Mouse (Mus musculus): Measurements from ENCODE around the gene Adi1.

Adi1 gene

GRCm38 (mm10) chr12:28694776-28695175, 19.7 kb downstream of the Adi1 start:
- DNase-seq (ENCODE audit: low spot score): no peak

GRCm38 (mm10) chr12:28697821-28698595, 23.0 kb downstream of the Adi1 start:
- no peak for DNase-seq (ENCODE audit: low spot score)

- no peak for DNase-seq (ENCODE audit: low spot score)
These were observed 24.1 kb downstream of the Adi1 start for GRCm38 (mm10) chr12:28699086-28699485.

GRCm38 (mm10) chr12:28699656-28700055, 24.6 kb downstream of the Adi1 start:
- DNase-seq (ENCODE audit: low spot score): peak; percentile 83

GRCm38 (mm10) chr12:28700101-28700511, 25.1 kb downstream of the Adi1 start:
- DNase-seq (ENCODE audit: low spot score): no peak

GRCm38 (mm10) chr12:28700561-28701025, 25.6 kb downstream of the Adi1 start:
- DNase-seq (ENCODE audit: low spot score): no peak

GRCm38 (mm10) chr12:28701302-28701701, 26.3 kb downstream of the Adi1 start:
- DNase-seq (ENCODE audit: low spot score): peak; percentile 68

GRCm38 (mm10) chr12:28704381-28704780, 29.4 kb downstream of the Adi1 start:
- DNase-seq (ENCODE audit: low spot score): no peak

- no peak for DNase-seq (ENCODE audit: low spot score)
These were observed 30.2 kb downstream of the Adi1 start for GRCm38 (mm10) chr12:28705204-28705603.

GRCm38 (mm10) chr12:28708154-28708553, 33.1 kb downstream of the Adi1 start:
- DNase-seq (ENCODE audit: low spot score): no peak

- peak; percentile 81 for DNase-seq (ENCODE audit: low spot score)
These were observed 35.6 kb downstream of the Adi1 start for GRCm38 (mm10) chr12:28710566-28711185.

- no peak for DNase-seq (ENCODE audit: low spot score)
These were observed 40.0 kb downstream of the Adi1 start for GRCm38 (mm10) chr12:28714822-28715632.

GRCm38 (mm10) chr12:28717066-28717465, 42.0 kb downstream of the Adi1 start:
- DNase-seq (ENCODE audit: low spot score): no peak

- no peak for DNase-seq (ENCODE audit: low spot score)
These were observed 43.1 kb downstream of the Adi1 start for GRCm38 (mm10) chr12:28718106-28718505.

GRCm38 (mm10) chr12:28724366-28724765, 49.3 kb downstream of the Adi1 start:
- no peak for DNase-seq (ENCODE audit: low spot score)

- no peak for DNase-seq (ENCODE audit: low spot score)
These were observed 51.2 kb downstream of the Adi1 start for GRCm38 (mm10) chr12:28726204-28726603.

- DNase-seq (ENCODE audit: low spot score): no peak
These were observed 52.0 kb downstream of the Adi1 start for GRCm38 (mm10) chr12:28727061-28727460.

All from left cerebral cortex, adult 11 months (tissue).